Mouse (Mus musculus) adrenal gland, postnatal 0 days (tissue): ENCODE measurements around the gene Tmem50a. TPM values are rescaled to one million over a fixed set of nuclear protein-coding genes. Genes with fewer than 3 reads are reported as not detected.

Experiments
- polyA plus RNA-seq: library from polyadenylated mRNA; unstranded; fragments of >200 nt; fragmentation: Nextera tagmentation; extraction: Ambion mirVana; gene quantifications from 2 replicates; pipeline ENCODE4 v1.2.1, GENCODE M21; 2015

The Tmem50a gene
- polyA plus RNA-seq: 439 and 550 TPM in 2 replicates

GRCm38 (mm10) chr4:134914864-134915209 is at the start of gene Tmem50a:
TSS of gene Tmem50a (minus strand) at chr4:134915024.

GRCm38 (mm10) chr4:134930684-134931481 is 16.1 kb upstream of the Tmem50a start, which contains the start of gene Syf2:
TSS of gene Syf2 (plus strand) at chr4:134930898.

GRCm38 (mm10) chr4:134923258-134924018 is 8.6 kb upstream of the Tmem50a start, which contains the start of gene Rsrp1:
TSS of gene Rsrp1 (plus strand) at chr4:134923592.

GRCm38 (mm10) chr4:134863937-134864729 is 50.7 kb downstream of the Tmem50a start, which contains the start of gene Rhd:
TSS of gene Rhd (plus strand) at chr4:134864536.

GRCm38 (mm10) chr4:134853259-134853636 is 61.6 kb downstream of the Tmem50a start, which contains the start of gene Maco1:
TSS of gene Maco1 (minus strand) at chr4:134853345.

Other genes starting within 250 kb of the Tmem50a start
- gene Man1c1, start 210.7 kb downstream of the Tmem50a start, polyA plus RNA-seq: 9.6 and 9.7 TPM in 2 replicates
- gene Ldlrap1, start 147.0 kb downstream of the Tmem50a start, polyA plus RNA-seq: 13.8 and 28.3 TPM in 2 replicates
- gene Maco1, start 61.7 kb downstream of the Tmem50a start, polyA plus RNA-seq: 28.5 and 31.3 TPM in 2 replicates
- gene Rhd, start 50.5 kb downstream of the Tmem50a start, polyA plus RNA-seq: 11.6 and 24.3 TPM in 2 replicates
- 200 and 350 TPM in 2 replicates for gene Rsrp1, start 8.6 kb upstream of the Tmem50a start, polyA plus RNA-seq
- 135 and 146 TPM in 2 replicates for gene Syf2, start 15.9 kb upstream of the Tmem50a start, polyA plus RNA-seq
- 0.14 and 0.38 TPM in 2 replicates for gene Runx3, start 205.6 kb upstream of the Tmem50a start, polyA plus RNA-seq